Mouse (Mus musculus) Muller cell, postnatal 12 days (primary cell): ENCODE measurements at regions not wholly inside any gene's neighbourhood (a gene's known extent, or its start where the extent isn't known, plus 50 kb on each side); places are given as distances from the start of the nearest gene placed in this dataset.

ENCODE experiments used
- DNase-seq: peaks from one replicate; pipeline ENCODE4 v3.0.0-alpha.2; 2015; ENCODE audit errors: inconsistent ontology term

DNA sequence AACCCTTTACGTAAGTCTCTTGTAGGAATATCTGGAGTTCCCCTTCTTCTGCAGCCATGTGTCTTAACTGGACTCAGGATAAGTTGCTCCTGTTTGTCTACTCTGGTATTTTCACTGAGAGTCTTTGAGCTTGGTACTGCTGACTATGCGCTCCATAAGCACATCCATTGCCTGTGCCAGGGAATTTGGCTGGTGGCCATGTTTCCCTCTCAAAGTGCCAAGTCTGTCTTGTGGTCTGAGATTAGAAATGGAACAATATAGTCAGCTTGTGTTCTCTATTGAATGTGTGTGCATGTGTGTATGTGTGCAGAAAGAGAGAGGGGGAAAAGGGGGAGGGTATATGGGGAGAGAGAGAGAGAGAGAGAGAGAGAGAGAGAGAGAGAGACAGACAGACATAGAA is 263.7 kb downstream of the Olfm4 start:
- peak; percentile 87 for DNase-seq

DNA sequence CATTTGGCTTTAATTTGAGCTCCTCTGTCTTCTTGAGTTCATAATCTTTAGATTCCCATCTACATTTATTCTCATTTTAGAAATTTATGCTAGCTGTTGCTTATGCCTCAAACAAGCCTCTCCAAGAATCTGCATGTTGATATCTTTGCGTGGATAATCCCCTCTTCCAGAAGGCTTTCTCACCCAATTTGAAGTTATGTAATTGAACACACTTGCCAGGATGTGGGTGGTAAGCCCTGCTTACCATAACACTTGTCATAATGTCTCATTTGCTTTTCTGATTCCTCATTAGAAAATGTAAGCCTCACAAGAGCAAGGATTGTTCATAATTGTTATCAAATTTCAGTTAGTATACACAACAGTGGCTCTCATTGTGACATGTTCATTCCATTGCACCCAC is 266.0 kb downstream of the Olfm4 start:
- DNase-seq, result peak; percentile 9

DNA sequence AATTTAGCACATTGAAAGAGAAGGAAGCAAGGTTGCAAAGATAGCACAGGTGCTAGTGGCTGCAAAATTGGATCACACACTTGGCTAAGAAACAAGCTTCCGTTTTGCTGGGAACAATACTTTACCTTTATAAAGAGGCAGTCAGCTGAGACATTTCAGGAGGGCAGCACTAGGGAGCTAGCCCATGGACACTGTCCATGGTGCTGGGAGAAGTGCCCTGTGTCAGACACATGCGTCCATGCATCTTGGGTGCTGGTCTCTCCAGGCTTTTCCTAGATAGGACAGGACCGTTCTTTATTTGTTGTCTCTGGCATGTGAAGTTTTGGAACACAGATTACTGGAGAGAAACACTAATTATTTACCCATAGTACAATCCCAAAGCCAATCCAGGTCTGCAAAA is 273.2 kb downstream of the Olfm4 start:
- peak; percentile 5 for DNase-seq

DNA sequence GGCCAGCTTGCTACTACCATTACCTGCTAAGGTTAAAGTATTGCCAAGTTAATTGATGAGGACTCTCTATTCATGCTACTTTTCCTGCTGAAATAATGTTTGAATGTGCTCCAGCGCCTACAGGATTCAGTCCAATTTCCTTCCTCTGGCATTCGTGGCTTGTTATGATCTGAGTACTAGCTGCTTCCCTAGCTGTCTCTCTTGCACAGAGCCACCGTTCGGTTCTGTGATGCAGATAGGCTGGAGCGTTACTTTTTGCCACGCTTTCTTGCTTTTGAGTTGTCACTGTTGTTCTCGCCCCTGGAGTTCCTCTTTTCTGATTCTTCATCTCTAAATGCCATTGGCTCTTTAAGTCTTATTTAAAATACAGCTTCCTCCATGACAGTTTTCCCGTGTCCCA is 279.3 kb downstream of the Olfm4 start:
- no peak for DNase-seq

GRCm38 (mm10) chr14:80265081-80265480 is 281.2 kb downstream of the Olfm4 start:
- DNase-seq, result no peak

DNA sequence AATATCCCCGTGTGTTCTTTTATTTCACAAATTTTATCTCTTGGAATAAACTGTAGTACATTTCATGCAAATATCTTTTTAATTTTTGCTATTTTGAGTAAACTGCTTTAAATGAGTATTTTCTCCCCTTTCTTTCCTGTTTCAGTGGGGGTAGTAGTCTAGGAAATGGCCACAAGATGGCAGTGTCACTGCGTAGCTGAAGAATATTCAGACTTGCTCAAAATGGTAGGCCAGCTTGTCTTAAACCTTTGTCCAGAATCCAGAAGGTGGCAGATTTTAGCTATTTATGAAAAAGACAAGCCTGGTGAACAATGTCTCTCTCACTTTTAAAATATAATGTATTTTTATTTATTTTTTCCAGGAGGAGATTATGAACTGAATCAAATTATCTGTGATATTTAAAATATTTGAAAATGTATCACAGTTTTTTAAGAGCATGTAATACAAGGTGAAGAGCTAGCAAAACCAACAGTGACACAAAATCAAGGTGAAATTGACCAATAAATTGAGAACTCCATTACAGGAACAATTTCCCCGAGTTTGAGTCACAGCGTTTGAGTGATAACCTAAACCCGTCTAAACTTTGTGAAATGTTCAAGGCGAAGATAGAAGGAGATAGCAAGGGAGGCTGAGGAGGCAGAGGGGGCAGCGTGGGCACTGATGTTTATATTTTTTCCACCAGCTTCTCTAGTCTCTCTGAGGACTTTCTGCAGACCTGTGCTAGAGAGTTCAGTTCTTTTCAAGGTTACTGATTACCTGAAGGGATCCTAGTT is 285.5 kb downstream of the Olfm4 start:
- DNase-seq, result peak; percentile 71

DNA sequence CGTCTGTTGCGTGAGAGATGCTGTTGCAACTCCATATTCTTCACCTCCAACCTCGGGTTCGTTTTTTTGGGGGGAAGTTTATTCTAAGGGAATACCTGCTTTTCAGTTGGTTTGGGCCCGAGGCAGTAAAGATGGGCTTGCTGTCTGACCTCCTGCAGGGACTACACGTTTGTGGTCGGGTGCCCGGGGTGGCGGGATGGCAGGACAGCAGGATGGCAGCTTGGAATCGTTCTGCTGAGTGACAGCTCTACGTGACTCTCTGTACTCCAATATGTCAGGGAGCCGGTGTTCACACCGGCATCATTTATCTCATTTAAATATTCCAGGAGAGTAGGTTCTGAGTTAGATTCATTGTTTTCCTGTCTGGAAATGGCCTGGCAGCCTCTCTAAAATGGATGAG is 286.2 kb downstream of the Olfm4 start:
- DNase-seq, result no peak

DNA sequence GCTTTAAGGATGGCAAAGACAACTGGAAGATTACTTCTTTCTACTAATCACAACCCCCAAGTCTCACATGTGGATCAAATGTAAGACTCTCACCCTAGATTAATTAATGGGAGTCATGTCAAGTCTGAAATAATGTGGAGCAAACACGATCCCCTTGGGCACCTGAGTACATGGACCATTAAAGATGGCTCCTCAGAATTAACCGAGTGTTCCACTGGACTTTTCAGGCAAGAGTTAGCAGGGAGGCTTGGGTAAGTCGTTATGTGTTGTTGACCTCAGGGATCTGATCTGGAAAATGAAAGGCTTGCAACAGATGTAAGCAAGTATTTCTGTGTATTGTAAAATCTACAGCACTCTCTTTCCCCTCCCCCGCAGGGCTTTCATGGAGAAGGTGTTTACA is 296.3 kb downstream of the Olfm4 start:
- DNase-seq, result peak; percentile 25

- no peak for DNase-seq
These were observed 299.8 kb downstream of the Olfm4 start for GRCm38 (mm10) chr14:80283726-80284125.

GRCm38 (mm10) chr14:80291360-80291759 is 307.5 kb downstream of the Olfm4 start:
- peak; percentile 57 for DNase-seq

DNA sequence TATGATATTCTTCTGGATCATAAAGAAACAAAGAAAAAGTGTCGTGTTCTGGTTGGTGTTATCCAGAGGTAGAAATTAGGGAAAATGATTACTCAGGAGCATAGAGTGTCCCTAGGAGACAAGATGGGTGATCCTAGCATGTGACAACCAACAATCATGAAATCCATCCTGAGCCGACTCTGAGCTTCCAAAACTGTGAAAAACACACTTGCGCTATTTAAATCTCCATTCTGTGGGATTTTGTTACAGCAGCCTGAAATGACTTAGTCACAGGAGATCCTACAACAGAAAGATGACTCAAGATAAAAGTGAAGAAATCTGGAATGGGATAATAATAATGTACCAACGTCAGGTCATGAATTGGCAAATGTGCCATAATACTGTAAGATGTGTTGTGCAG is 309.5 kb downstream of the Olfm4 start:
- no peak for DNase-seq

DNA sequence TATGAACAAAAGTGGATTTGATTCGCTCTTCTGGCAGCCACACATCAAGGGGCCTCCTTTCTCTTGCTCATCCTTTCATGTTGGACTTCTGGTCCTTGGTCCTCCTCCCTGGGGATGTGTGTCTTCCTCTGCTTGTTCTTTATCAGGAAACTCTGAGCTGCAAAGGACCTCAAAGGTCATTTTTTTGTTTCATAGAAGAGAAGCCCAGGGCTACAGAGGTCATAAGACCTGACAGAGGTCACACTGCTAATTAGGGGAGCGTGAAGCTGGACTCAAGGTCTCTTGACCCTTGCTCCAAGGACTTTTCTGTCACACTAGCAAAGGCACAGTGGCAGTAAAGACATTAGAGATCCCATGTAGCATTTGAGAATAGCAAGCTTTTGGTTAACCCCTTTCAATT is 345.8 kb downstream of the Olfm4 start:
- no peak for DNase-seq

DNA sequence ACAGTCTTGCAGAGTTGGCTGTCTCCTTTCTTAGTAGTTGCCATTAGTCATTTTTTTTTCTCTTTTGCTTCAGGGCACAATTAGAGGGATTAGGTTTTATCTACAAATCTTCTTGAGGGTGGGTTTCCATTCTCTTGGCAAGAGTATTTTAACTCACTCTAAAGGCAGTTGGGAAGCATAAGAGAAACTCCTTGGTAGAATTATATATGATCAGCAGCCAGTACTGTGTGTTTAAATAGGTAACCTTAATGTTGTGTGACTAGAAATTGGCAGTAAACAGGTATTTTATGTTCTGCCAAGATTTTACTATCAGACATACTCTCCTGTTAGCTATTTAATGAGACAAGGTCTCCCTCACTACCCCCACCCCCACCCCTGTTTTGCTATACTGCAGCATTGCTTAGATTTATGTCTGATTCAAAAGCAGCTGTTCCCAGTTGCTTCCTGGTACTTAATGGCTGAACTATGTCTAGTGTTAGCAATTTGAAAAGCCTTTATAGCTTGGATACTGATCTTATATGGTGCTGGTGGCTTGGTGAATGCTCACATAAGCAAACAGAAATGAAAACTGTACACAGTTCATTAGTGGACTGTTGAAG is 378.2 kb downstream of the Olfm4 start:
- no peak for DNase-seq

- DNase-seq, result no peak
These were observed 385.7 kb downstream of the Olfm4 start for GRCm38 (mm10) chr14:80369448-80370153.

GRCm38 (mm10) chr14:80374290-80374689 is 390.4 kb downstream of the Olfm4 start:
- DNase-seq, result peak; percentile 74

DNA sequence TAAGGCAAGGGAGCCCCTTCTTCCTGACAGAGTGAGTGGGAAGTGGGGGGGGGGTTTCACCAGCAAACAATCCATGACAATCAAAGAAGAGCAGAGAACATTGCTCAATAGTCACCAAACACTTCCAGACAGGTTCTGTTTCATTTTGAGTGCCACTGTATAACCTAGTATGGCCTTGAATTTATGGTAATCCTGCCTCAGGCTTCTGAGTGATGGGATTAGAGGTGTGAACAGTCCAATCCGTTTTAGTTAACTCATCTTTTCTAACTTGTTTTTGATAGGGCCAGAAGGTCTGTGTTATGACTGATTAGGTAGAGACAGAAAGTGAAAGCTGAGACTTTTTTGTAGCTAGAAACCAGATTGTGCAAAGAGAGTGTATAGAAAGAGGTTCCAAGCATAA is 393.2 kb downstream of the Olfm4 start:
- DNase-seq, result no peak

- DNase-seq, result peak; percentile 75
These were observed 407.5 kb downstream of the Olfm4 start for GRCm38 (mm10) chr14:80391418-80391817.

GRCm38 (mm10) chr14:80408317-80408716 is 424.4 kb downstream of the Olfm4 start:
- no peak for DNase-seq

- peak; percentile 64 for DNase-seq
These were observed 435.0 kb downstream of the Olfm4 start for GRCm38 (mm10) chr14:80418810-80419325.

- no peak for DNase-seq
These were observed 459.9 kb downstream of the Olfm4 start for GRCm38 (mm10) chr14:80443820-80444219.

DNA sequence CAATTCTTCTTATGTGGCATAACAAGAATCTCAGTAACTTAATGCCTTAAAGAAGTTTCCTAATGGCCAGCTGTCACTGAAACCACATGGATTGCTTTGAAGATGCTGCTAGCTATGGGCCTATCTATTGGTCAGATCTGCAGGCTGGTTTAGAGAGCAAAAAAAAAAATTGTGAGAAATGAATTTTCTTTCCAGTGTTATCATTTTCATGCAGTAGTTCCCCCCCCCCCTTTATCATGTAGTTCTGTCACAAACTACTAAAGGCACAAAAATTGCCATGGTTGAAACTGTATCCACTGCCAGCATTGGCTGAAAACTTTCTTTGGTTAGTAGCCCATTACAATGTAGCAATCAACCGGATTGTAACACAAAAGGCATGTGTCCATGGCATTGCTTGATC is 487.6 kb downstream of the Olfm4 start:
- DNase-seq, result no peak

DNA sequence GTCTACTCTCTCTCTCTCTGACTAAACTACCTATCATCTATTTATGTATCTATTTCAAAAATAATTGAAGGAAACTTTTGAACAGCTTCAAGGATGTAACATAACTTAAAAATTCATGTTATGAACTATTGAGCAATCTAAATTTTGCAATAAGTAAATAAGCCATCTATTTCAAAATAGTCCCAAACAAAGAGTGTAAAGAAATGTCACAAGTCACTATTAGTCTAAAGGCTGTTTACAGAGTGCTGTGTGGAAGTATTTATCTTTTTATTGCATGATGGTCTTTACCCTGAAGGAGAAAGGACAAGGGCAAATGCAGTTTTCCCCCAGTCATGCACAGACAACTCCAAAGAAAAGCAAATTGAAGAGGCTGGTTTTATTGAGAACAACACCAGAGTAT is 496.0 kb downstream of the Olfm4 start:
- no peak for DNase-seq

GRCm38 (mm10) chr14:80482771-80483170 is 498.9 kb downstream of the Olfm4 start:
- peak; percentile 19 for DNase-seq
